In the genomic region with DNA sequence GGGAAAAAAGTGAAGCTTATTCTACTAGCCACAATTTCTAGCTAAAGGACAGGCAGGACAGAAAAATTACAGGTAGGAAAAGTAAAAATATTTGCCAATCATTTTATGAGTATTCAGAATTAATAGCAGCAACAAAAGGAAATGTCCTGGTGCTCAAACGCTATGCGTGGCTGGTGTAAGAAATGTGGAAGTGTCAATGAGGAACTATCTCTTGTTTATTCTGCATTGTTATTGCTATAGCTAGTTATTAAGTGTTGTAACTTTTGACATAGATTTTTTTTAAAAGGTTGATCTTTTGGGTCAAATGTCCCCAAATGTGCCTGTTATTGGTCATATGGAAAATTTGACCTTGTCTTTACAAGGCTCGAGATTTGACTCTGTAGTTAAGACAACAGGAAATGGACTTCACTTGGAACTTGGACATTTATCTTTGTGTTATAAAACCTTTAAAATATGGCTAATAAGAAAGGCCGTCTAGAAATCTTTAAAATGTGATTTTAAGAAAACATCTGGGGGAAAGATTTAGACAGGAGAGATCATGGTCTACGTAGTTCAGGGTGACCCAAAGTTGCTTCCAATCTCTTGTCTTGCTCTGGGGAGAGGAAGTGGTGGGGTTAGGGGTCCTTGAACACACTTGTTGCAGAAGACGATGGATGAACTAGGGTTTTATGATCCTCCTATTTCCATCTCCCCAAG, we compare ENCODE assay signal across 8 mouse cellular contexts. TPM values are rescaled to one million over a fixed set of nuclear protein-coding genes. Genes with fewer than 3 reads are reported as not detected.
DNase-seq lines count a peak whose midpoint lies in the region; ATAC-seq and TF ChIP-seq lines count a peak whose summit lies in the region.

No protein-coding gene starts in this region.

- no peak for TF ChIP-seq EP300 in liver, postnatal 0 days (IDR thresholded peaks at IDR 0.05; ENCODE audit: low read depth)

- intact Hi-C loops in left cerebral cortex, postnatal 14 days (cut with DNase I): no loop called here

- WGBS in kidney, embryonic 15.5 days: 71% methylated on average over 6 of the region's 6 CpGs
- 27% methylated on average over 6 of the region's 6 CpGs for WGBS in bone marrow, adult 2 months
- 37% methylated on average over 6 of the region's 6 CpGs for WGBS in liver, postnatal 0 days (ENCODE audit: insufficient replicate concordance)

- no peak for TF ChIP-seq CTCF in bone marrow, adult 2 months (IDR thresholded peaks at IDR 0.05; ENCODE audit: control insufficient read depth, insufficient read depth, low read length)
- TF ChIP-seq CTCF in liver, postnatal 0 days (IDR thresholded peaks at IDR 0.05; ENCODE audit: low read depth): no peak

- peak overlapping the region; percentile 62 for H3K4me3 ChIP-seq in kidney, embryonic 15.5 days (replicated peaks)
- H3K4me3 ChIP-seq in bone marrow, adult 2 months (replicated peaks; ENCODE audit: control insufficient read depth, low read depth, low read length): peak overlapping the region; percentile 33
- H3K4me3 ChIP-seq in liver, postnatal 0 days (ENCODE audit: low read depth, low read length): peak overlapping the region; percentile 73

- no peak for DNase-seq in kidney, adult 11 months
- DNase-seq in liver, postnatal 0 days: no peak
- no peak for DNase-seq in right cerebral cortex, postnatal 36 days (ENCODE audit: low spot score in 2 of 2)
- no peak for DNase-seq in left cerebral cortex, postnatal 14 days (ENCODE audit: low spot score in 2 of 2)
- no peak for DNase-seq in gastrocnemius, postnatal 4 days (ENCODE audit: low spot score in 2 of 2)

- ATAC-seq in kidney, embryonic 15.5 days (replicated peaks; ENCODE audit: low FRiP score): no peak; the same call in 1 of the 2 replicates
- peak; percentile 57 for ATAC-seq in granulocyte monocyte progenitor cell, adult 5-6 weeks (replicated peaks; ENCODE audit: poor library complexity, severe bottlenecking)
- ATAC-seq in liver, postnatal 0 days: no peak

- no peak for TF ChIP-seq POLR2A in bone marrow, adult 2 months (IDR thresholded peaks at IDR 0.05; ENCODE audit: borderline replicate concordance, control insufficient read depth, low read depth, low read length)

- H3K27me3 ChIP-seq in kidney, embryonic 15.5 days: no peaks in the 10 kb centered on the region
- H3K27me3 ChIP-seq in liver, postnatal 0 days (ENCODE audit: insufficient read depth, low read length): no peaks in the 10 kb centered on the region

- H3K36me3 ChIP-seq in kidney, embryonic 15.5 days: no peaks in the 10 kb centered on the region
- H3K36me3 ChIP-seq in liver, postnatal 0 days (replicated peaks; ENCODE audit: insufficient read depth, low read length): peaks cover 2% of the 10 kb centered on the region; the same call in 1 of the 2 replicates

- 0 out of 2 replicates have a peak overlapping the region, but pooled peaks have one; percentile 90 for H3K4me2 ChIP-seq in kidney, embryonic 15.5 days
- peak overlapping the region; percentile 75 for H3K4me2 ChIP-seq in liver, postnatal 0 days (ENCODE audit: low read depth, low read length)

- peaks cover 8% of the 10 kb centered on the region for H3K4me1 ChIP-seq in kidney, embryonic 15.5 days
- peaks cover 2% of the 10 kb centered on the region for H3K4me1 ChIP-seq in bone marrow, adult 2 months (ENCODE audit: control insufficient read depth, insufficient read depth, low read length)
- peaks cover 5% of the 10 kb centered on the region for H3K4me1 ChIP-seq in liver, postnatal 0 days (ENCODE audit: insufficient read depth)

- H3K27ac ChIP-seq in kidney, embryonic 15.5 days: no peak overlapping the region
- H3K27ac ChIP-seq in bone marrow, adult 2 months (ENCODE audit: control insufficient read depth, insufficient read depth, low read depth, low read length, poor library complexity): no peak overlapping the region
- H3K27ac ChIP-seq in liver, postnatal 0 days (ENCODE audit: low read depth): no peak overlapping the region

- H3K9ac ChIP-seq in kidney, embryonic 15.5 days: no peak overlapping the region
- no peak overlapping the region for H3K9ac ChIP-seq in liver, postnatal 0 days (replicated peaks)

- no peaks in the 10 kb centered on the region for H3K9me3 ChIP-seq in kidney, embryonic 15.5 days (replicated peaks)
- H3K9me3 ChIP-seq in liver, postnatal 0 days (ENCODE audit: low read length): no peaks in the 10 kb centered on the region

RNA-seq across cellular contexts. Expression of a gene that starts 0.6 kb away (rescaled TPM):
- polyA plus RNA-seq in kidney, embryonic 15.5 days (2015; fragmentation: Nextera tagmentation; extraction: Ambion mirVana): 18.3 and 18.7 TPM in 2 replicates
- 14.6 and 15.7 TPM in 2 replicates for polyA plus RNA-seq in bone marrow, adult 2 months (2011; ENCODE audit: insufficient read depth, insufficient read length, low replicate concordance, missing spikeins)
- 20.2 and 22.2 TPM in 2 replicates for total RNA-seq in granulocyte monocyte progenitor cell, adult 5-6 weeks (2014; fragmentation: Nextera tagmentation)
- 22.9 and 26.2 TPM in 2 replicates for total RNA-seq in granulocyte monocyte progenitor cell, adult 5-6 weeks (2017)
- 9.0 and 10.3 TPM in 2 replicates for polyA plus RNA-seq in liver, postnatal 0 days (2015; fragmentation: Nextera tagmentation; extraction: Ambion mirVana)
- 1 to 10 TPM; 5.7 to 7.7 TPM for total RNA-seq in left cerebral cortex, postnatal 14 days (2021)
- 10 to 100 TPM; 12.5 to 12.7 TPM for total RNA-seq in gastrocnemius, postnatal 4 days (2021)

RNA-seq across cellular contexts. Expression of a gene that starts 39.2 kb away (rescaled TPM):
- 12.7 and 15.5 TPM in 2 replicates for polyA plus RNA-seq in kidney, embryonic 15.5 days (2015; fragmentation: Nextera tagmentation; extraction: Ambion mirVana)
- polyA plus RNA-seq in bone marrow, adult 2 months (2011; ENCODE audit: insufficient read depth, insufficient read length, low replicate concordance, missing spikeins): 1.4 and 2.2 TPM in 2 replicates
- 8.0 and 11.0 TPM in 2 replicates for total RNA-seq in granulocyte monocyte progenitor cell, adult 5-6 weeks (2014; fragmentation: Nextera tagmentation)
- total RNA-seq in granulocyte monocyte progenitor cell, adult 5-6 weeks (2017): 3.1 and 7.4 TPM in 2 replicates
- 0.81 and 0.91 TPM in 2 replicates for polyA plus RNA-seq in liver, postnatal 0 days (2015; fragmentation: Nextera tagmentation; extraction: Ambion mirVana)
- total RNA-seq in left cerebral cortex, postnatal 14 days (2021): 10 to 100 TPM; 49.0 to 56.7 TPM
- 10 to 100 TPM; 78.7 to 86.6 TPM for total RNA-seq in gastrocnemius, postnatal 4 days (2021)

RNA-seq across cellular contexts. Expression of a gene that starts 43.9 kb away (rescaled TPM):
- polyA plus RNA-seq in kidney, embryonic 15.5 days (2015; fragmentation: Nextera tagmentation; extraction: Ambion mirVana): 85.7 and 93.2 TPM in 2 replicates
- polyA plus RNA-seq in bone marrow, adult 2 months (2011; ENCODE audit: insufficient read depth, insufficient read length, low replicate concordance, missing spikeins): 78.2 and 86.6 TPM in 2 replicates
- 147 and 170 TPM in 2 replicates for total RNA-seq in granulocyte monocyte progenitor cell, adult 5-6 weeks (2014; fragmentation: Nextera tagmentation)
- 341 and 364 TPM in 2 replicates for total RNA-seq in granulocyte monocyte progenitor cell, adult 5-6 weeks (2017)
- 24.2 and 26.9 TPM in 2 replicates for polyA plus RNA-seq in liver, postnatal 0 days (2015; fragmentation: Nextera tagmentation; extraction: Ambion mirVana)
- 100 to 1,000 TPM; 159 to 163 TPM for total RNA-seq in left cerebral cortex, postnatal 14 days (2021)
- 100 to 1,000 TPM; 128 to 130 TPM for total RNA-seq in gastrocnemius, postnatal 4 days (2021)

Comparison
In these comparisons a context has a peak if more than half of its experiments do, and no peak if none do; other contexts are left out.
1. RNA of a gene that starts 39.2 kb away (total RNA-seq): 78.7 to 86.6 TPM in gastrocnemius, postnatal 4 days and 49.0 to 56.7 TPM in left cerebral cortex, postnatal 14 days; 3.1 to 11.0 TPM in granulocyte monocyte progenitor cell, adult 5-6 weeks; every median in the first group is over 4 times any median in the second.
2. Peak in every context shown above with its lines, with median percentiles within 50 percentile points of each other: H3K4me3 ChIP-seq.